Mouse (Mus musculus) right cerebral cortex, postnatal 4 days (tissue): Measurements from ENCODE around the gene Lrba.

Experiments
- DNase-seq: peaks from one replicate; pipeline ENCODE4 v3.0.0-alpha.2; 2022

Gene Lrba

DNA sequence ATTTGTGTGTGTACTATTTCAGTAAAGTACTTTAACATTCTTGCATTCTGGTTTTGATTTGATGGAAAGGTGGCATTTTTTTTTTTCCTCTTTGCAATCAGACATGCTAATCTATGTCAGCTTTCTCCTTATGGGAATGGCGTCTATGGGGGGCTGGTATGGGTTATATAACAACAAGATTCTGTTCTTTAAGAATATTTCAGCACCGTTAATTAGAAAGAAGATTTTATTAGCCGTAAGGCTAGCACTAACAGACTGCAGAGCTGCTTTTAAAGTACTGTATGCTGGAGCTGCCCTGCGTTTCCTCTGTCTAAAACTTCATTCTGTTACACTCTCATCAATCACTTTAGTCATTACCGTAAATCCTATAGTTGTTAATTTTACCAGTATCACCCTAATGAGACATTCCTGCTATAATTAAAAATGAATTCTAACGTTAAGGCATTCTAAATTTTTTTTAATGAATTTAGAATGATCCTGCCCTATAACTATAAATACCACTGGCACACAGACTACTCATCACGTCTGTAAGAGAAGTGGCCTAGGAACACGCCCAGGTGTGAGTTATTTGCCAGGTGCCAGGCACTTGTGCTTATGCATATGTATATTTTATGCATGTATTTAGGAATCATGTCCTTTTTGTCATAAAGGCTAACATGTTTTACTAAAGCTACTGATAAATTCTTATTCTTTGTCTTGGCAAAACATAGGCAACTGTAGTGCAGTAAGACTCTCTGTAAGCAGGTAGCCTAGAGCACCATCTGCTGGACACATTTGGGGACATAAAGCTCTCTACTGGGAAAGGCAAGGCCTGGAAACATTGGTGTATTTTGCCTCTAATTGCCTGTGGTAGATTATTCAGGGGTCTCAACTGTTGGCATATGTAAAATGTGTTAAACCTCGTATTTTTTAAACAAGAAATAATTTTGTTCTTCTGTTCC lies 536.9 kb downstream of the Lrba start:
- DNase-seq, result peak; percentile 77

DNA sequence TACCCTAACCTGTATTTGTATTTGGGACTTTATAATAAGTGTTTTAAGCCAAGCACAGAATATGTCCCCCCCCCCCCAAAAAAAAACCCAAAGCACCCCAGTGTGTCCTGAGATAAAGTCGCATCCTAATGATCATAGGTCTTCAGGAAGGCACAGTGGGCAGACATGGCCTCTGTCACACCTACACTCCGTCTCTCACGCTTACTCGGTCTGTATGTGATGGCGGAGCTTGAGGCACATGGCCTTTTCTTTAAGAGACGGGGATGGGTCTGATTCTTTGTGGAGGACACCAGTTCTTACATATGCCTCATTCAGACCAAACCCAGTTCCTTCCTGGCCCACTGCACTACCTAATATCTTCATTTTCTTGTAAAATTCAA lies 537.5 kb downstream of the Lrba start:
- DNase-seq, result no peak

- DNase-seq, result no peak
Measured at GRCm38 (mm10) chr3:86762456-86762855, 538.0 kb downstream of the Lrba start.

DNA sequence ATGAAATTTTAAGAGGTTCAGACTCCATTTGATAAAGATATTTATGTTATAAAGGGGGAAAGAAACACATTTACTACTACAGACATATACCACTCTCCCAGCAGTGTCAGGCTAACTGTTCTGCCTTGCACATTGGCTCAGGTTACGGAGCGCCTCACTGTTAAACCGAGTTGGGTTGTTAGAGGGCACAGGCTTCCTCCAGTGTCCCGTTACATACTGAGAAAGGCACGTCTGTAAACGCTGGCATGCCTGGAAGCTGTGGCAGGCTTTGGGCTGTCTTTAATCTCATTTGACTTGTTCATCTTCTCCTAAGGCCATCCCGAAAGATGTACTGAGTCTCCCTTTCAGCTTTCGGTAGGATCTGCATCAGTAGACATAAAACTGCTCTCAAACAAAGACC lies 544.1 kb downstream of the Lrba start:
- DNase-seq, result no peak

DNA sequence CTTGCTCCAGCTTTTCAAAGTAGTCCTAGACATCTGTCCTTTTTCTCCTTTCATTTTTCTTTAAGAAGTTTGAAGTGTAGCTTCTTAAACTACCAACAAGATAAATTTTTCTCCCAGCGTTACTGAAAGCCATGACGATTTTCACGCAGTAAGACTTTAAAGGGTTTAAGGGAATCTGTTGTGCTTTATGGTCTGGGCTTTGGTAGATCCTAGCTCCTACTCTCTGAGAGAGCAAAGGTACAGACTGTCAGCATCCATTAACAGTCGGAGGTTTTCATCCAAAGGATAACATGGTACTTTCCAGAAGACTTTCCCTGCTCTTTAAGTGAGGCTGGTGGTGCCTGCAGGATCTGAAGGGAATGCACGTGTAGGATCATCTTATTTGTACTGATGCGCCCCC lies 544.5 kb downstream of the Lrba start:
- DNase-seq, result no peak

DNA sequence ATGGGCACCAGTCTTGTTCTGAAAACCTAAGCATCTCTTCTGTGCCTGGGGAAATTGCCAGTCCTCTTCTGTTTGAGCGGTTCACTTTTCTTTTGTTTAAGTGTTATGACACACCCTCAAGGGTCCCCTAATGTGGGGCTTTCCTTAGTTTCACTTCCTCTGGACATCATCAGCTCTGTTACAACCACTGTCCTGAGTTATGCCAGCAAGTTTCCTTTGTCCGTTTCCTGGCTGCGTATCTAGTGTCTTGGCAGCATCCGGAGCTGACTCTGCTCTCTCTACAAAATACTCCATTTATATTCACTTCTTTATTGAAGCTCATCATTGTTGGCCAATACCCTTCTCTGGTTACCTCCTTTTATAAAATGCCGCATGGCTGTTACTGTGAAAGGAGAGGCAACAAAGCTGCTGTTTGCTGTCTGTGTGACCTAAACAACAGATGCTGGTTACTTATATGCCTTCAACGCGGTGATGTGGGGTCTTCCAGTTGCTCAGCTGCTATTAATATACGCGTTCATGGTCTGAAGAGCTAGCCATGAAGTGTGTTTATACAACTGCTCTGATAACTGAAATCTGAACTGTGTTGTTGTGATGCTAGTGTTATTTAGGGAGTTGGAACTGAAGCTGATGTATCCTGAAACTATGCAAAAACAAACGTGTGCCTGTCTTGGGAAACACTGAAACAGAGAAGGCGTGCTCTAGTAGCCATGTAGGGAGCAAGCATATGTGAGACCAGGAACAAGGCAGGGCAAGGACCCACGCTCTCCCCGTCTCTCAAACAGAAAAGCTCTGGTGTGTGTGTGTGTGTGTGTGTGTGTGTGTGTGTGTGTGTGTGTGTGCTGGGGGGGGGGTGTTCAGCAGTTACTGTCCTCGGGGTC lies 550.3 kb downstream of the Lrba start:
- no peak for DNase-seq

GRCm38 (mm10) chr3:86775444-86775828 lies 551.0 kb downstream of the Lrba start:
- DNase-seq, result no peak

GRCm38 (mm10) chr3:86779704-86780103 lies 555.2 kb downstream of the Lrba start:
- DNase-seq, result no peak

DNA sequence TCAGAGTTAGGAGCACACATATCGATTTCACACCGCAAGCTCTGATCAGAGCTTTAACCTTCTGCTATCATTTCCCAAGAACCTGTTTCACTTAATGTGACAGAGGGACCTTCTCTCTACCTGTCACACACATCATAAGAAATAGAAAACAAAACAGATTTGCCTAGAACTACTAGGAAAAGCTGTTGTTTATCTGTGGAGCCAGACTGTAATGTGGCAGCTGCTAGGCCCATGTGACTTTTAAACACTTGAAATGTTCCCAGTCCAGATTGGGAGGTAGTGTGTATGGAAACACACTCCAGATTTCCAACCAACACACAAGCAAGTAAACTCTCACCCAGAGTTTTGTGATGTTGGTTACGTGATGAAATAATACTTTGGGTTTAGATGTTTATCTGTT lies 559.6 kb downstream of the Lrba start:
- no peak for DNase-seq

DNA sequence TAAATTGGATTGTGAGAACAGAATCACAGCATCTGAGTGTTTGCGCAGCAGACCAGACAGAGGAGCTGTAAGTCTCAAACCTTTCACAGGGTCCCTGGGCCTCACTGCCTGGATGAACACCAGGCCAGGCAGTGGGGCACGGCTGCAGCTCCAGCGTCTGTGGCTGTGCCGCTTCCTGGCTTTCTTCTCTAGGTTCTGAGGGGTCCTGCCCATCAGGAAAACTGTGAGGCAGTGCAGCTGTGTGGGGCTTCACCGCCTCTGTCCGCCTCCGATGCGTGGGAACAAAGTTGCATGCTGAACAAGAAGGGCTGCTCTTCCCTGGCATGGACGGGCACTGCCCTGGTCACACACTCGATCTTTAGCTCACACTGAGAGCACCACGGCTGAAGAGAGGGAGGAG lies 560.5 kb downstream of the Lrba start:
- no peak for DNase-seq

GRCm38 (mm10) chr3:86786280-86786679 lies 561.8 kb downstream of the Lrba start:
- DNase-seq, result no peak

GRCm38 (mm10) chr3:86786845-86787351 lies 562.4 kb downstream of the Lrba start:
- DNase-seq, result peak; percentile 73

- DNase-seq, result no peak
Measured at GRCm38 (mm10) chr3:86787423-86788123, 563.1 kb downstream of the Lrba start.

DNA sequence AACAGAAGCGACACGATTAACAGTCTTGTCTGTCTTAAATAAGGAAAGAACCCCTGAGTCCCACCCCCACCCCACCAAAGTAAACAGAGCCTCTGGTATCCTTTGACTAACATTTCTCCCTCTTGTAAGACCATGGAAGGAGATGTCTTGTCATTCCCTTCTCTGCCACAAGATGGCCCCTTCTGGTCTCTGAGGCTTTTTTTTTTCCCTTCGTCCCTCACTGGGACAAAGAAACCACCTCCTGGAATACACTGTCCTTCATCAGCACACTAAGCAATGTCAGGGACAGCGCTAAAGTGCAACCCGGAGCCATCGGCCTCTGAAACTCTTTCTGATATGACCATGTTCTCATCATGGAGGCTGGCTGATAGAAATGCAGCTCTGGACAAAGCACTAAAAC lies 564.2 kb downstream of the Lrba start:
- DNase-seq, result peak; percentile 73

DNA sequence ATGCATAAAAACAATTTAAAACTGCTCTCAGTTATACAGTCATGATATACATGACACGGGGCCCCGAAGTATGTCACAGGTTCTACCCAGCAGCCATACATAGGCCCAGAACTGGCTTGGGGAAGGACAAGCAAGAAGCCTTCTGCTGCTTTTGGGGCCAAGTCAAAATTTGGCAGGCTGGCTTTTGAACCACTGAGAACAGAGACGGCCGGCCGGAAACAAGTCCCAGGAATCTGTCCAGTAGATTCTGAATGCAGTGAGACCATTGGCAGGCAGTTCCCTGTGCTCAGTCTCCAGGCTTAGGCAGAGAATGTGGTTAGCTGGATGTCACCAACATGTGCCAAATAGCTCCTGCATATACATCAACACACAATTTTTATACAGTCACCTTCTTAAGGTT lies 565.3 kb downstream of the Lrba start:
- DNase-seq, result no peak

DNA sequence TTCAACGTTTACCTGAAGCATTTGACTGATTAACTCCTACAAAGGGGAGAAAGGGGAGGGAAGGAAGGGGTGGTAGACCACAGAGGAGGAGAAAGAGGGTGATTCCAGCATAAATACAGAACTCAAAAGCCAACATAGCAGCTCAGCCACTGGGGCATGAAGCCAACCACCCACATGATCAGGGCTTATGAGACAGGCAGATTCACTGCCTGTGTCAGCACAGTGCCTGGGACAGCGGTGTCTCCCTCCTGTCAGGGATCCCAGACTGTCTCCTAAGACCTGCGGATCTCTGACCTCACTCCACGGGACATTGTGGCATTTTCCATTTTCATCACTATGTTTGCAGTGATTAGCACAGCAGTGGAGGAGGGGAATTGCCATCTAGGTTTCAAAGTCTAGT lies 568.8 kb downstream of the Lrba start:
- no peak for DNase-seq

- DNase-seq, result no peak
Measured at GRCm38 (mm10) chr3:86793720-86794191, 569.3 kb downstream of the Lrba start.

DNA sequence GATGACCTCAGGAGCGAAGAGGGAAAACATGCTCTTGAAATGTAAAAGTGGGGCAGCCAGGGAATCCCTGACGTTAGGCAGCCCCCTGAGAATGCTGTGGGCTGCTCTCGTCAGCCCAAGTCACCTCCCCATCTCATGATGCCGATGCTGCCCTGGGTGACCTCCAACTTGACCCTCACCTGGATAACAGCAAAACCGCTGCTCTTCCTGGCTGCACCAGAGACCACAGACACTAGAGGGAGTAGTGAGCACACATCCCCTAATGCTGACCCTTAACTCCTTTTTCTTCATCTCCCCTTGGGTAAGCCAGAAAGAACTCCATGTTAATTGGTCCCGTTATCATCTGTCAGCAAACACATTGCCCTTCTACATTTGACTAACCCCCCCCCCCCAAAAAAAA lies 572.2 kb downstream of the Lrba start:
- DNase-seq, result no peak

GRCm38 (mm10) chr3:86797871-86798460 lies 573.5 kb downstream of the Lrba start:
- no peak for DNase-seq

DNA sequence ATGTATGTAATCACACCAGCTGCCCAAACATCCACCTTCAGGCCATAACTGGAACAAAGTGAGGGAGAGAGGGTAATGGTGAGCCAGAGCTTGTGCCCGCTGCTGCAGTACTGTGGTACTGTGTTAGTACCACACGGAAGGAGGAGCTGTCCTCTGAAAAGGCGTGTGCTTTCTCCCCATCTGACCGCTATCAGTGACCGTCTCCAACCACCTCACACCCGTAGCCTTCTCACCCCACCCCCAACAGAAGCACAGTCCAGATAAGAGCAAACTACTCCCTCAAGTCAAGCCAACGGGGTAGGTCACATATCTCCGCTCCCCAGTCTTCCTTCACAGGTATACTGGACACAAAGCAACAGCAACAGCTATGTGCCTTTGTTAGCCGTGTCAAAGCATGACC lies 574.6 kb downstream of the Lrba start:
- DNase-seq, result no peak

GRCm38 (mm10) chr3:86800841-86801240 lies 576.4 kb downstream of the Lrba start:
- no peak for DNase-seq

DNA sequence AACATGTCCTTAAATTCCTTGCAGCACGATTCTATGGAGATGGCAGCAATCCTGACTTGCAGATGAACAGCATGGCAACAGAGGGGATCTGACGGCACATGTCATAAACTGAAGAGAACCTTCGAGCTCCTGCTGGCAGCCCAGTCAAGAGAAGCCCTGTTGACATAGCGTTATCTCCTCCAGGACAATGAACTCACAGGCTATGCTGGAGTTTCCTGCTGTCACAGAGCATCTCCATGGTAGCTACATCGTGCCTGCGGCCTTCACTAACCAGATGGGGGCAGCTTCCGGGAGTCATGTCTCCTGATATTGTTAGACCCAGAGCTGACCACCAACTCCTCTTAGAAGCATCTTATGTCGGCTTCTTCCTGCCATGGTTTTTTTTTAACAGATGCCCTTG lies 578.3 kb downstream of the Lrba start:
- DNase-seq, result no peak

DNA sequence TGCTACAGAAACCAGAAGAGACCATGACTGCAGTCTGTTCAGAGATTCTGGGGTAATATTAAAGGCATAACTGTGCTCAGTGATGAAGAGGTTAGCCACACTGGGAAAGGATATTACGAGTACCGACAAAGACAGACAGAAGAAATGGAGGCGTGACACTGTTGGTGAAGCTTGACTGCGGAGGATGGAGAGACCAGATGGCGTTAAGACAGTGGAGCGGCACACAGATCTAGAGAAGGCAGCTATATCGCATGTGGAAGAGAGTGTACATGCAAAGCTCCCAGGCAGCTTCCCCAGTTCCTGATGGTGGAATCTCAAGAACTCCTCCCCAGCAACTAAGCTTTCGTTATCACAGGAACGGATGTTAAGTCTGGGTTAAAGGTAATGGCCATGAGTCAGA lies 579.8 kb downstream of the Lrba start:
- no peak for DNase-seq
